Mouse (Mus musculus): ENCODE data around the gene Tanc2. TPM values are rescaled to one million over a fixed set of nuclear protein-coding genes. Genes with fewer than 3 reads are reported as not detected.

Gene Tanc2
- total RNA-seq, 2 experiments from 2014 or later = 1.3 to 5.4 TPM

DNA sequence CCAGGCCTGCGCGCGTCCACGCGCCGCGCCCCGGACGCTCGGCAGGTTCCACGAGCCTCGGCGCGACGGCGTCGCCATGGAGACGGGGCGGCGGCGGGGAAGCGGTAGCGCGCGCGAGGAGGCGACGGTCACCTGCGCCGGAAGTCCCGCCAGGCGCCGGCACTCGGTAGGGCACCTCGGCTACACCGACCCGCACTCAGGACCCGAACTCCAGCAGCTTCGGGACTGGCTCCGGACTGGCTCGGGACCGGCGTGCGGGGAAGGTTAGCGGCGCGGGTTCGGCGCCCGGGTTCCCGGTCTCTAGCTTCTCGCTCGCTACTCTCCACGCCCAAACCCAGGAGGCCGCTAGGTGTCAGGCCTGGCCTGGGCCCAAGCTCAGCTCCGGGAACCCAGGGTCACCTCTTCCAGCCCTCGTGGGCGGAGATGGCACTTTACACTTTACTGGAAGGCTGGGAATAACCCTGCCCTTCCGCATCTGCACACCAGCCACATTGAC, 354.4 kb downstream of the Tanc2 start:
- 0 out of 2 replicates have a peak, but pooled peaks have one; percentile 30 for ATAC-seq (replicated peaks; ENCODE audit: low FRiP score, poor library complexity, severe bottlenecking)

DNA sequence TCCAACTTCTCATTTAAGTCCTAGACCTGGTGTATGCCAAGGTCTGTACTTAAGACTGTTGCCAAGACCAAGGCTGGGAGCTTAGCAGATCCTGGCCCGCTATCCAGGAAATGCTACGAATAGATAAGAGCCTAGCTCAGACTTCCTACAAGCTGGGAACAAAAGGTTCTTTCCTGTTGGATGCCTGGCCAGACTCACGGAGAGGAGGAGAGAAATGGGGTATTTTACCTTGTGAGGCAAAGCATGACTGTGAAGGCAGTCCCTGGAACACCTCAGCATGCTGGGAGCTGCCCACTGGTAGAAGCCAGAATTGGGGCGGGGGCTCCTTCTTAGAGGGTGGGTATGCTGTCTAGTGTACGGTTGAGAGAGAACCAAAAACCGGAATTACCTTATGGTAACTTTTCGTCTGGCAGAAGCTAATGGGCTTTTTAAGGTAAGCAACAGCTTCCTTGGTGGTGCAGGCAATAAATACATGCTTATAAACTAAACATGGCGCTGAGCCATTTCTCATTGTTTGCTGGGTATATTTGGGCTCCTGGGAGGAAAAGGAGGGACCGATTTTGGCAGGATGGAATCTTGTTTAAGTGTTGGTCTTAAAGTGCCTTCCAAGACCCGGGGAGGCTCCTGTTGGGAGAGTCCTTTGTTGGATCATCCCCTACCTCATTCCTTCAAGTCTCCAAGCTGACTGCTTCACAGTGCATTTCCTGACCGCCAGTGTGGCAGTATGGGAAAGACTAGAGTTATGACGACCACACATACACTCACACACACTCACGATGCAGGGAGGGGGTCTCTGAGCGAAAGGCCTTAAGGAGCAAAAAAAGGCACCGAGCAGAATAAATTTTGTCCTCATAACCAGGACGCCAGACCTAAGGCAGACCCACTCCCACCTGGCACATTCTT, 355.2 kb downstream of the Tanc2 start:
- no peak for ATAC-seq (replicated peaks; ENCODE audit: low FRiP score, poor library complexity, severe bottlenecking)

DNA sequence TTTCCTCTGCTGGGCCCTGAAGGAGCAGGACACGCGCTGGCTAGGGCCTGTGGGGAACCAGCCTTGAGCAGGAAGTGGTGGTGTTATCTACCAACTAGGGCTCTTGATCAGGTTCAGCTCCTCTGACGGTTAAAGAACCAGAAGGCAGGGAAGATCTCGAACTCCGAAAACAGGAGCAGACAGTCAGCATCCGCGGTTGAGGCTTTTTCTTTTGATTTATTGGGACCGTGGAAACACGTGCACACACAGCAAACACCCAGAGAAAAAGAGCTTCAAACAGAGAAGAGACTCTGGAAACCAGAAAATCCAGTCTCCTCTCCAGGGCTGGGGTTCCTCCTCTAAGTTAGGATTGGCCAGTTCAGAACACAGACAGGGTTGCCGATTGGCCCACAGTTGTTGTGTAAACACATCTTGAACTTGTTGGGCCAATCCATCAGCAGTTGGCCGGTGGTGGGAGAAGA, 356.9 kb downstream of the Tanc2 start:
- ATAC-seq (replicated peaks; ENCODE audit: low FRiP score, poor library complexity, severe bottlenecking) = no peak

DNA sequence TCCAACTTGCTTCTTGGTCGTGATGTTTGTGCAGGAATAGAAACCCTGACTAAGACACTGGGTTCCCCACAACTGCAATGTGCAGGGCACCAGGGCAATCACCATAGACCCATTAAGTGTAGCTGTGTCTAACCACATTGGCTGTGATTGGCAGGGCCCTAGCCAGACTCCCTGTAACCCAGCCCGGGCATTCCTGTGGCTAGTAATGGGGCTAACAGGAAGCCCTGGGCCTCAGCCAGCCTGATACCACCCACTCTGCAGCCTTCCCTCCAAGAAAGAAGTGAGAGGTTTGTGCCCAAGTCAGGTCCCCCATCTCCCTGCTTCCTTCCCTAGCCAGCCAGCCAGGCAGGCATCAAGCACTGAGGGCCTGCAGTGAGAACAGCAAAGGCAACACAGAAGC, 358.5 kb downstream of the Tanc2 start:
- ATAC-seq (replicated peaks; ENCODE audit: low FRiP score, poor library complexity, severe bottlenecking) = no peak

DNA sequence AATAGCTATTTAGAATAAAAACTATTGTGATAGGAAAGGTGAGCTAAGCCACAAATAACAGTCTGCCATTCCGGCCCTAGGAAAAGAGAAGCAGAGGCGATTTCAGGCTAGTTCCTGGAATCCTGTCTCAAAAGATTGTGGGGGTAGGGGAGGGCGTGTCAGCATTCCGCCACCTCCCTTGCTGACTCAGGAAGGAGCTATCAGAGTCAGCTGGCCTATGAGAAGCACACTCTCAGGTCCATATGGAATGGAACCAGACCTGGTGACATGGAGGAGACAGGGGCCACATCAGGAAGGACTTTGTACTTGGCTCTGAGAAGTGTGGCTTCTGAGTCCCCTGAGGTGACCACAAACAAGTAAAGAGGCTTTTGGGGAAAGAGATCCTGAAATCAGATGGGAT, 360.7 kb downstream of the Tanc2 start:
- ATAC-seq (replicated peaks; ENCODE audit: low FRiP score, poor library complexity, severe bottlenecking) = no peak

DNA sequence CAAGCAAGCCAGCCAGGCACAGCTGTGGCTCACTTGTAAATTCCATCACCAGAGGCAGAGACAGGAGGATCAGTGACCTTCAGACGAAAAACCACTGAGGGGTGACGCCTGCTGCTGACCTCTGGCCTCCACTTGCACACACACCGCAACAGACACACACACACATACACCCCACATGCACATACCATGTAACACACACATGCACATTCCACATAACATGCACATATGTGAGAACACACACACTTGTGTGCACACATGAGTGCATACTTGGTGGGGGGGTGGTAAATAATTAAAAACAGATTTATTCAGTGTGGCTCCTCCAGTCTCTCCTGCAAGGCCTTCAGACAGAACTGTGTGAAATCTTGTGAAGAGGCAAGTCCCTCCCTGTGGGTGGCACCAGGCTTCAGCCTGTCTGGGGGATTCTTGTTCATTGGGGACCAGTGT, 361.8 kb downstream of the Tanc2 start:
- no peak for ATAC-seq (replicated peaks; ENCODE audit: low FRiP score, poor library complexity, severe bottlenecking)

DNA sequence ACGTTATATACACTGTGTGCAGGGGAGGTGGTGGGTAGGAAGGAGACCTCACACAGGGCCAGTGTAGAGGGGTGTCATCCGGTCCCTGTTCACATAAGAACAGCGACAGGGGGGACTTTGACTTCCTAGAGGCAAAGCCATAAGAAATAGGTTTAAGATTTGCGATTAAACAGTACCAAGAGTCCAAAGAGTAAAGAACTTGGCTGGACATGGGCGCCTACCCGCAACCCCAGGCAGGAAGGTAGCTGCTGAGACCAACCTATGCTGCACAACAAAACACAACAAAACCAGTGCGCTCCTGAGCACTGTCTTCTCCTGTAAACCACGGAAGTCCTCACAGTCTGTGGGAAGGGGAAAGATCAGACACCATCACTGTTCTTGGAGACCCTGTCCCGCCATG, 362.3 kb downstream of the Tanc2 start:
- no peak for ATAC-seq (replicated peaks; ENCODE audit: low FRiP score, poor library complexity, severe bottlenecking)

DNA sequence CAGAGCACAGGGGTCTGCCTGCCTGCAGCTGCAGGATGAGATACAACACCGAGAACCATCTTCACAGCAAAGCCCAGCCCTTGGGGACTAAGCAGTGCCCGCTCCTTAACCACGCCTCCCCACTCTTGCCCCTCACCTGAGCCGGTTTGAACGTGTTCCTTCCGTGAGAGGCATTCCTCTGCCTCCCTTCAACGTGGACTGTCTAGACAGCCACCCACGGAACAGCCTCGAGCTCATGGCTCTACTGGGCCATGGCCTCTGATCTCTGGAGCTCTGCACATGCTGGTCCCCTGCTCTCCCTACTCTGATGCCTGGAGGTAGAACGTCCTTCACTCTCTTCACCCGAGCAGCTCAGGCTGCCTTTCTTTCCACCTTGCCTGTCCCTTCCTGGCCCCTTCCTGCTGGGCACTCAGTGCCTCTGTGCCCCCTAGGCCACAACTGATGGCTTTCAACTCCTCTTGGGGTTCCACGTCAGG, 363.2 kb downstream of the Tanc2 start, which contains the start of gene Cyb561:
TSS of gene Cyb561 (minus strand) at position 426 of the 476 bp plus-strand sequence.
- no peak for ATAC-seq (replicated peaks; ENCODE audit: low FRiP score, poor library complexity, severe bottlenecking)

DNA sequence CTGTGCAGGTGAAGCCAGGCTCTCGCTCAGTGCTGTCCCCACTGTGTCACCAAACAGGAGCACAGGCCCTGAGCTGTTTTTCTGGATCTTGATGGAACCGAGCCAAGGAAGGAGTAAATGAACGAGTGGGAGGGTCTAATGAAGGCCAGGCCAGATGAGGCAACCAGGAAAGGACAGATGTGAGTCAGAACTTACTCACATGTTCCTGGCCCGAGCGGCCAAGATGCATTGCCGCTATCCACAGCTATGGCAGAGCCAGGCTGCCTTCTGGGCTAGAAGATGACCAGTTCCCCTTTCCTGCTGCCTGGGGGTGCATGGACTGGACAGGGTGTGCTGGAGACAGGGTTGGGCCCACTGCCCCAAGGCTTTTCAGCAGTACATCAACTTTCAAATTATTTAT, 363.6 kb downstream of the Tanc2 start:
- ATAC-seq (replicated peaks; ENCODE audit: low FRiP score, poor library complexity, severe bottlenecking) = no peak

DNA sequence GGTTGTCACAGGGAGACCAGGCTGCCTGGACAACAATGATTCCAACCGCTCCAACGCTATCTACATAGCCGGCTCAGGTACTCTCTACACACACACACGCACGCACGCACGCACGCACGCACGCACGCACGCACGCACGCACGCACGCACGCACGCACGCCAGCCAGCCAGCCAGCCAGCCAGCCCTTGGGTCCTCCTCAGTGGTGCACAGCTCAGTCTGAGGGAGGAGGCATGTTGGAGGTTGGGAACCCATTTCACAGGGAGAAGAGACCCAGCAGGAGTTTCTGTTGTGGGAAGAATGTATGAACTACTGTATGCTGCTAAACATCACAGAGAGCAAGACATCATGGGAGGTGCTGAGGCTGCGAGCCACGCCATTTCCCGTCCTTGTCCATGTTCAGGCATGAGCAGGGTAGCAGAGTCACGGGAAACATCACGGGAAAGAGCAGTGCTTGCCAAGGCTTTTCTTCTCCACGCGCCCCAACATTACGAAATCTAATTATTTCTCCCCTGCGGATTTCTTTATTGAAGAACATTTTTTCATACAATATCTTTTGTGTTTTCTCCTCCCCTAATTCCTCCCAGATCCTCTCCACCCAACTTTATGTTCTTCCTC, 366.1 kb downstream of the Tanc2 start:
- ATAC-seq (replicated peaks; ENCODE audit: low FRiP score, poor library complexity, severe bottlenecking) = no peak

DNA sequence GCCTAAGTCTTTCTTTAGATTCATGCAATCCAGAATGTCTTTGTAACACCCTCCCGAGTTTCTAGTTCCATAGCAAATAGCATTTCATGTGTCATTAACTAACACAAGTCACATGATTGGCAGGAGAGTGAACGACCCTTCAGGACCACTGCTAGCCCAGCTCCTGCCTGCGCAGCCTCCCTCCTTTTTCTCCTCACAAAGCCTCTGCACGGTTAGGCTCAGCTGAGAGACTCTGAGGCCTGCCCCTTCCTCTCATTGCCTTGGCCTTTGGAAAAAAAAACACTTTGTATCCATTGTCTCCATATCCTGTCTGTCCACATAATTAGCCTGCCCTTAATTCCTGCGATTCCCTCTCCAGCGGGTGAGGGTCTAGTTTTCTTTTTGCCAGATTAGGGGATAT, 367.7 kb downstream of the Tanc2 start:
- no peak for ATAC-seq (replicated peaks; ENCODE audit: low FRiP score, poor library complexity, severe bottlenecking)

DNA sequence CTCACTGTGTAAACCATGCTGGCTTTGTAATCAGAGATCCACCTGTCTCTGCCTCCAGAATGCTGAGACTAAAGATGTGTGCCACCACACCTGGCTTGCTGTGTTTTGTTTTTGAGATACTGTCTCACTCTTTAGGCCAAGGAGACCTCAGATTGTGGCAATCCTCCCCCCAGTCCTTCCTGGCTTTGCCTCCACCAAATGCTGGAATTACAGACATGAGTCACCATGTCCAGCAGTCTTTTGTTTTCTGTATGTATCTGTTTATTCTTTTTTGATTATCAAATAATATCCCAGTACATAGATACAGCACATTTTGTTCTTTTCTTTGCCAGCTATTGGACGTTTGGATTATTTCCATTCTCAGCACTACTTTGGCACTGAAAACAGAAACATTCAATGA, 368.8 kb downstream of the Tanc2 start:
- no peak for ATAC-seq (replicated peaks; ENCODE audit: low FRiP score, poor library complexity, severe bottlenecking)

DNA sequence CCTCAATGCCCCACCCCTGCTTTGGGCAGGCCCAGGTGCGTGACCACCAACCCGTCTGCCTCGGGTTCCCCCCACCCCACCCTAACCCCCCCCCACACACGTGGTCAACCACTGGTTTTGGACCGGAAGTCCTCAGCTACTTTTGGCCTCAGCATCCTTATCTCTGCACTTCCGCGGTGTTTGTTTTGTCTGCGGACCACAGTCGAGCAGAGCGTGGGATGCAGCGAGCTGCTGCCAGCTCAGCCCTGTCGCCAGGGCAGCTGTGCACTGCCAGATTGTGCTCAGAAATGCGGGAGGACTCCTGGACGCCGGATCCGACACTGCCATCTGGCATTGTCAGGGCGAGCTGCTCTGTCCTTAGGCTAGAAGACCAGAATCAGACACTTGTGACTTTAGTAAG, 369.6 kb downstream of the Tanc2 start:
- no peak for ATAC-seq (replicated peaks; ENCODE audit: low FRiP score, poor library complexity, severe bottlenecking)

DNA sequence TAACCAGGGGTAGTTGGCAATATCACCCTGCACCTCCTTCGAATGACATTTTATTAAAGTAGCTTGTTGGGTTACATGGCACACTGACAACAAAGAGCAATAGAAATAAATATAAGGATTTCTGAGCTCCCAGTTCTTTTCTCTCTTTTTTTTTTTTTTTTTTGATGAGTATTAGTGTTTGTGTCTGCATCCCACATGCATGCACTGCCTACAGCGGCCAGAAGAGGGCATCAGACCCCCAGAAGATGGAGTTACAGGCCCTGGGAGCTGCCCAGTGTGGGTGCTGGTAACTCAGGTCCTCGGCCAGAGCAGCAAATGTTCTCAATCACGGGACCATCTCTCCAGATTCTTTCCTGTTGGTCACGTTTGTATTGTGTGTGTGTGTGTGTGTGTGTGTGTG, 374.9 kb downstream of the Tanc2 start:
- ATAC-seq (replicated peaks; ENCODE audit: low FRiP score, poor library complexity, severe bottlenecking) = no peak

DNA sequence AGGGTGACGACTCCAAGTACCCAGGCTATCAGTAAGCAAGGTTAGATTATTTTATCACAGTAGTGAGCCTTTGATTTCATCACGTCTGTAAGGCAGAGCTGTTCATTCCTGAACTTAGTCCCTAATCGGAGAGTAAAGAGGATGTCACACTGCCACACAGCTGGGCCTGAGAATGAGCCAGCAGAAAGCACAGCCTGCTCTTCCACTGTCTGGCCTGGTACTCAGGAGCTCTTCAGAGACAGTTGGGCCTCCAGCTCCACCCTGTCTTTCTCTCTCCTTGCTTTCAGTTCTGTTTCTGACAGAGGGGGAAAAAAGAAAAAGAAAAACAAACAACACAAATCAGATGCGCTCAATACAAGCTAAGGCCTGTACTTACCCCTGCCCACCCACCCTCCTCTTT, 376.5 kb downstream of the Tanc2 start:
- no peak for ATAC-seq (replicated peaks; ENCODE audit: low FRiP score, poor library complexity, severe bottlenecking)

DNA sequence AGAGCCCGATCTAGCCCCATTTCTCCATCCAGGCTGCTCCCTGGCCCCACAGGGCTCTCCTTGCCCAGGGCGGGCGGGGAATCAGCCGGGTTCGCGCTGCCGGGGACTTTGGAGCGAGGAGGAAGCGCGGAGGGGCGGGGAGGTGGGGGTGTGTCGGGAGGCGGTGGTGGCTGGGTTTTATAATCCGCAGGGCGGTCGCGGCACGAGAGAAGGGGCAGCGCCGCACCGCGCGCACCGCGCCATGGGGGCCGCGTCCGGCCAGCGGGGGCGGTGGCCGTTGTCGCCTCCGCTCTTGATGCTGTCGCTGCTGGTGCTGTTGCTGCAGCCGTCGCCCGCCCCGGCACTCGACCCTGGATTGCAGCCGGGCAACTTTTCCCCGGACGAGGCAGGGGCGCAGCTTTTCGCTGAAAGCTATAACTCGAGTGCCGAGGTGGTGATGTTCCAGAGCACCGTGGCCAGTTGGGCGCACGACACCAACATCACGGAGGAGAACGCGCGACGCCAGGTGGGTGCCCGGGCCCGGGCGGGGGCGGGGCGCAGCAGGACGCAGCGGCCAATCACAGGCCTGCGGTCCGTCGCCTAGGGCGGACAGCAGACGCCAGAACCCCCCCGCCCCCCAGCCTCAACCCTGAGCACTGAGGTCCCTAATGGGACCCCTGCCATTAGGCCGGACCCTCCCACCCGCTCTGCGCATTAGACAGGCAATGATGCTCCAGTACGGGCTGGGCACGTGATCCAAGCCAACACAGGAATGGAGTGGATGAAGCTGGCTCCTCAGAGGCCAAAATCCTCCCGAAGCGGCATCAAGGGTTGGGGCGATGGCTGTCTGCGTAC, 378.2 kb downstream of the Tanc2 start, which contains the start of gene Ace:
TSS of gene Ace (plus strand) at position 205 of the 834 bp plus-strand sequence.
- no peak for ATAC-seq (replicated peaks; ENCODE audit: low FRiP score, poor library complexity, severe bottlenecking)

DNA sequence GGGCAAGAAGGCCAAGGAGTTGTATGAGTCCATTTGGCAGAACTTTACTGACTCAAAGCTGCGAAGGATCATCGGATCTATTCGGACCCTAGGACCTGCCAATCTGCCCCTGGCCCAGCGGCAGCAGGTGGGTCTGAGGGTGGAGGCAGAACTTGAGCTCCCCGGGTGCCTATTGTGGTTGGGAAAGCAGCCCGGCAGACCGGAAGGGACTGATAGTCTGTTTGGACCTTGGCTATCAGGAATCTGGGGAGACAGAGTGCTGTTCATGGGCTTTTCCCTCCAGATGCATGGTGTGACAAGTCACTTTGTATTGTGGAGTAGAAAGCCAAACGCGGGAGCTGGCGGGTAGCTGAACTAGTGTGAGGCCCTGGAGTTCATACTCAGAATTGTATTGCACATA, 379.2 kb downstream of the Tanc2 start:
- no peak for ATAC-seq (replicated peaks; ENCODE audit: low FRiP score, poor library complexity, severe bottlenecking)

DNA sequence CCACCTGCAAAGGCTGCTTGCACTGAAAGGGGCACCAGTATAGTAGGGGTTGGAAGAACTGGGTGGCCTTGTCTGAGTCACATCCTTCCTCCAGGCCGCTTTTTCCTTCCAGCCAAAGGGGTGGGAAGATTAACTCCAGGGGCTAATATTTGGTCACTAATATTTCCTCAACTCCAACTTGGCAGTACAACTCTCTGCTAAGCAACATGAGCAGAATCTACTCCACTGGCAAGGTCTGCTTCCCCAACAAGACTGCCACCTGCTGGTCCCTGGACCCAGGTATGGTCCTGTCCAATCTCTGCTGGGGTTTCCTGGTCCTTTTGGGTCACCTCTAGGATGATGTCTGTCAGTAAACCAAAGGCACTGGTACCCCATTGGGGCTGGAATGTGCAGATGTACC, 379.7 kb downstream of the Tanc2 start:
- no peak for ATAC-seq (replicated peaks; ENCODE audit: low FRiP score, poor library complexity, severe bottlenecking)

DNA sequence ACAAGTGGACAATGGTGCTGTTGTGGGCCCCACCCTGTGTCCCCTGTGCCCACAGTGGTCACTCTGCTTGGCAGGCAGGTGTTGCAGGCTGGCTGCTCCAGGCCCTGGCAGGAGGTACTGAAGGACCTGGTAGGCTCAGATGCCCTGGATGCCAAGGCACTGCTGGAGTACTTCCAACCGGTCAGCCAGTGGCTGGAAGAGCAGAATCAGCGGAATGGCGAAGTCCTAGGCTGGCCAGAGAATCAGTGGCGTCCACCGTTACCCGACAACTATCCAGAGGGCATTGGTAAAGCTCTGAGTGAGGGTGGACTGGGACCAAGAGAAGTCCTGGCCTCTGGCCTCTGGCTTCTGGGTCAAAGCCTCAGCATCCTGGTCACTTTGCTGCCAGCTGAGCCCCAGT, 384.8 kb downstream of the Tanc2 start:
- ATAC-seq (replicated peaks; ENCODE audit: low FRiP score, poor library complexity, severe bottlenecking) = no peak

DNA sequence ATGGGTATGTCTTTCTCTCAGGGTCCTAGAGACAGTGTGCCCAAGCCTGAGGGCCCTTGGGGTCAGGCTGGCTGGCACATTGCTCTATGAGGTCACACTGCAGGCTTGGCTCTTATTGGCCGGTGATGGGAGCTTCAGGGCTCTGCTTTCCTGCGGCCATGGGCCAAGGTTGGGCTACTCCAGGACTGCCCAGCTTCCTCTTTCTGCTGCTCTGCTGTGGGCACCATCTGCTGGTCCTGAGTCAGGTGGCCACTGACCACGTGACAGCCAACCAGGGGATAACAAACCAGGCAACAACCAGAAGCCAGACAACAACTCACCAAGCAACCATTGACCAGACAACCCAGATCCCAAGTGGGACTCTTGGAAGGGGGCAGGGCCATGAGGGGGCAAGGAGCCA, 385.3 kb downstream of the Tanc2 start:
- ATAC-seq (replicated peaks; ENCODE audit: low FRiP score, poor library complexity, severe bottlenecking) = no peak

Data from erythroid progenitor cell, adult 5-6 weeks (primary cell).